Mouse (Mus musculus): ENCODE results near the gene Bcl2a1c. TPM values are rescaled to one million over a fixed set of nuclear protein-coding genes. Genes with fewer than 3 reads are reported as not detected.
"Not testable (repeated sequence)": the region's sequence is repeated elsewhere in the genome, so short reads cannot be mapped to it uniquely, and the experiment has no call there.

Bcl2a1c gene
- polyA plus RNA-seq (2012; rRNA removed) (not detected in 2 replicates), polyA plus RNA-seq (2014; fragmentation: Nextera tagmentation; extraction: Ambion mirVana) (not detected in 2 replicates)

DNA sequence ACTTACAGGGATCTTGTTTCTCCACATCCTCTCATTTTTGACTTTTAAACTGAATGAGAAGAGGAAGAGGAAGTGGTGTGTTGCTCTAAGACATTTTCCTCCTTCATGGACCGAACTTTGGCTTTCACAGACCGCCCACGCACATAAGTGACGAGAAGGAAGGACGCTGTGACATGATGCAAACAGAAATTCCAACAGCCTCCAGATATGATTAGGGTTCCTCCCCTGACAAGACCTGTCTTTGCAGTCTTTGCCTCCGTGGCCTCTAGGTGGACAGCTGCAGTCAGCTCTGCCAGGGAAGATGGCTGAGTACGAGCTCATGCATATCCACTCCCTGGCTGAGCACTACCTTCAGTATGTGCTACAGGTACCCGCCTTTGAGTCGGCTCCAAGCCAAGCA, at the start of gene Bcl2a1c:
Gene Bcl2a1c (plus strand): TSS at position 281 of the 400 bp plus-strand sequence.
- H3K27me3 ChIP-seq (ENCODE audit: control insufficient read depth, insufficient read depth, low read length); H3K4me3 ChIP-seq (ENCODE audit: insufficient read depth in 1 of 2, low read depth in 2 of 2, low read length in 2 of 2); H3K9ac ChIP-seq (replicated peaks); H3K9me3 ChIP-seq (ENCODE audit: control insufficient read depth, low read length); H3K4me2 ChIP-seq (ENCODE audit: low read depth); DNase-seq (ENCODE audit: low read depth in 3 of 3, low spot score in 3 of 3); H3K27ac ChIP-seq; H3K36me3 ChIP-seq (replicated peaks; ENCODE audit: control insufficient read depth, insufficient read depth, low read depth); H3K4me1 ChIP-seq (replicated peaks; ENCODE audit: control insufficient read depth in 2 of 2, insufficient read depth in 2 of 2, low read length in 1 of 2); ATAC-seq (ENCODE audit: insufficient read depth): not testable (repeated sequence)
- WGBS (ENCODE audit: insufficient replicate concordance) = 35% methylated on average over 9 of the region's 9 CpGs

DNA sequence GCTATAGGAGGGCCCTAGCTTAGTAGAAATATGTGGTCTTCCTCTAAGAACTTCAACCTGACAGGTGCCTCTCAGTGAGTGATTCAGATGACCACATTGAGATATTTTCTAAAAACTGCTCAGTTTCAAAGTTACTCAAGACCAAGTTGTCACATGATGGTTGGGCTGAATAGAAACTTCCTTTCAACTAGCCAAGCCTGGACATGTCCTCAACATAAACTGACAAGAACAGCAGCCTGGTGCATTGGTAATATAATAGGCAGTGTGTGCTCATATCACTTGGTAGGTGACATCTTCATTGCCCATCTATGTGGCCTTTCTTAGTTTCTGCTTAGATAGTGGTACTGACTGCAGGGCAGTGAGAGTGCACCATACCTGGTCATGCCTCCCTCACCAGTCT, 24.0 kb upstream of the Bcl2a1c start:
- H3K27me3 ChIP-seq (ENCODE audit: control insufficient read depth, insufficient read depth, low read length); H3K4me1 ChIP-seq (replicated peaks; ENCODE audit: control insufficient read depth in 2 of 2, insufficient read depth in 2 of 2, low read length in 1 of 2); ATAC-seq (ENCODE audit: insufficient read depth); H3K9ac ChIP-seq (replicated peaks); H3K36me3 ChIP-seq (replicated peaks; ENCODE audit: control insufficient read depth, insufficient read depth, low read depth); H3K4me3 ChIP-seq (ENCODE audit: insufficient read depth in 1 of 2, low read depth in 2 of 2, low read length in 2 of 2); H3K4me2 ChIP-seq (ENCODE audit: low read depth); H3K27ac ChIP-seq; H3K9me3 ChIP-seq (ENCODE audit: control insufficient read depth, low read length); DNase-seq (ENCODE audit: low read depth in 3 of 3, low spot score in 3 of 3): not testable (repeated sequence)

- not testable (repeated sequence) for H3K4me1 ChIP-seq (replicated peaks; ENCODE audit: control insufficient read depth in 2 of 2, insufficient read depth in 2 of 2, low read length in 1 of 2); H3K4me3 ChIP-seq (ENCODE audit: insufficient read depth in 1 of 2, low read depth in 2 of 2, low read length in 2 of 2); H3K9me3 ChIP-seq (ENCODE audit: control insufficient read depth, low read length); H3K36me3 ChIP-seq (replicated peaks; ENCODE audit: control insufficient read depth, insufficient read depth, low read depth); DNase-seq (ENCODE audit: low read depth in 3 of 3, low spot score in 3 of 3); H3K4me2 ChIP-seq (ENCODE audit: low read depth); ATAC-seq (ENCODE audit: insufficient read depth); H3K27me3 ChIP-seq (ENCODE audit: control insufficient read depth, insufficient read depth, low read length); H3K9ac ChIP-seq (replicated peaks); H3K27ac ChIP-seq
- WGBS (ENCODE audit: insufficient replicate concordance) = 42% methylated on average over 2 of the region's 2 CpGs
These were observed 18.2 kb upstream of the Bcl2a1c start for GRCm38 (mm10) chr9:114311752-114312151.

GRCm38 (mm10) chr9:114318021-114318420, 11.9 kb upstream of the Bcl2a1c start:
- Histone ChIP-seq H3K36me3 (replicated peaks; ENCODE audit: control insufficient read depth, insufficient read depth, low read depth) (no peaks in the 10 kb centered on the region), H3K4me1 (replicated peaks; ENCODE audit: control insufficient read depth in 2 of 2, insufficient read depth in 2 of 2, low read length in 1 of 2) (no peaks in the 10 kb centered on the region), H3K9me3 (ENCODE audit: control insufficient read depth, low read length) (no peaks in the 10 kb centered on the region), H3K9ac (replicated peaks) (no peak overlapping the region), H3K4me3 (ENCODE audit: insufficient read depth in 1 of 2, low read depth in 2 of 2, low read length in 2 of 2) (no peak overlapping the region), H3K27me3 (ENCODE audit: control insufficient read depth, insufficient read depth, low read length) (no peaks in the 10 kb centered on the region), H3K4me2 (ENCODE audit: low read depth) (no peak overlapping the region), H3K27ac (no peak overlapping the region)
- ATAC-seq (ENCODE audit: insufficient read depth) = no peak
- 5% methylated on average over 2 of the region's 2 CpGs for WGBS (ENCODE audit: insufficient replicate concordance)
- peak; percentile 4 to 11 (median 4) for DNase-seq (ENCODE audit: low read depth in 3 of 3, low spot score in 3 of 3)
- TF ChIP-seq CTCF (IDR thresholded peaks at IDR 0.05; ENCODE audit: low read depth) = peak; percentile 72
- no peak for TF ChIP-seq EP300 (IDR thresholded peaks at IDR 0.05; ENCODE audit: low read depth)

GRCm38 (mm10) chr9:114326011-114326748, 3.8 kb upstream of the Bcl2a1c start:
- Histone ChIP-seq H3K36me3 (replicated peaks; ENCODE audit: control insufficient read depth, insufficient read depth, low read depth) (no peaks in the 10 kb centered on the region), H3K9me3 (ENCODE audit: control insufficient read depth, low read length) (no peaks in the 10 kb centered on the region), H3K9ac (replicated peaks) (no peak overlapping the region), H3K27ac (no peak overlapping the region), H3K4me1 (replicated peaks; ENCODE audit: control insufficient read depth in 2 of 2, insufficient read depth in 2 of 2, low read length in 1 of 2) (no peaks in the 10 kb centered on the region), H3K4me2 (ENCODE audit: low read depth) (no peak overlapping the region), H3K4me3 (ENCODE audit: insufficient read depth in 1 of 2, low read depth in 2 of 2, low read length in 2 of 2) (no peak overlapping the region), H3K27me3 (ENCODE audit: control insufficient read depth, insufficient read depth, low read length) (no peaks in the 10 kb centered on the region)
- ATAC-seq (ENCODE audit: insufficient read depth) = no peak
- TF ChIP-seq CTCF (IDR thresholded peaks at IDR 0.05; ENCODE audit: low read depth) (no peak), EP300 (IDR thresholded peaks at IDR 0.05; ENCODE audit: low read depth) (no peak)
- DNase-seq (ENCODE audit: low read depth in 3 of 3, low spot score in 3 of 3) = no peak
- 31% methylated on average over 3 of the region's 3 CpGs for WGBS (ENCODE audit: insufficient replicate concordance)

GRCm38 (mm10) chr9:114328332-114328731, 1.6 kb upstream of the Bcl2a1c start:
- not testable (repeated sequence) for DNase-seq (ENCODE audit: low read depth in 3 of 3, low spot score in 3 of 3); H3K9ac ChIP-seq (replicated peaks); H3K27ac ChIP-seq; ATAC-seq (ENCODE audit: insufficient read depth); H3K4me1 ChIP-seq (replicated peaks; ENCODE audit: control insufficient read depth in 2 of 2, insufficient read depth in 2 of 2, low read length in 1 of 2); H3K9me3 ChIP-seq (ENCODE audit: control insufficient read depth, low read length); H3K4me3 ChIP-seq (ENCODE audit: insufficient read depth in 1 of 2, low read depth in 2 of 2, low read length in 2 of 2); H3K4me2 ChIP-seq (ENCODE audit: low read depth); H3K36me3 ChIP-seq (replicated peaks; ENCODE audit: control insufficient read depth, insufficient read depth, low read depth); H3K27me3 ChIP-seq (ENCODE audit: control insufficient read depth, insufficient read depth, low read length)

Data from liver, embryonic 14.5 days (tissue).